Comparison of ENCODE assay signal across 12 mouse cellular contexts in genomic region chrX:64058389-64058788, GRCm38 (mm10).
DNase-seq lines count a peak whose midpoint lies in the region; ATAC-seq and TF ChIP-seq lines count a peak whose summit lies in the region.
"Had no signal": no experiment of that assay in that cellular context is flagged by ENCODE, and none has a peak within 500 bp of the region (broad histone marks: within the 10 kb centered on the region; RNA-seq: fewer than 3 reads in every experiment).

No protein-coding gene starts in this region.

- no peak for DNase-seq in gastrocnemius, adult 2 months
- no peak for DNase-seq in gastrocnemius, adult 18-20 months (ENCODE audit: low spot score)
- no peak for DNase-seq in liver, embryonic 14.5 days (ENCODE audit: low read depth in 3 of 3, low spot score in 3 of 3)
- DNase-seq in liver: no peak
- peak; percentile 7 for DNase-seq in Muller cell, postnatal 12 days (ENCODE audit: inconsistent ontology term)
- DNase-seq in forelimb bud, embryonic 11.5 days (ENCODE audit: low read depth, low spot score): peak; percentile 1
- DNase-seq in spleen, postnatal 10 days (ENCODE audit: low spot score in 2 of 2): no peak
- DNase-seq: kidney, adult 18-20 months; lung, postnatal 4 days had no signal

- no peaks in the 10 kb centered on the region for H3K27me3 ChIP-seq in liver, embryonic 14.5 days (ENCODE audit: control insufficient read depth, insufficient read depth, low read length)
- H3K27me3 ChIP-seq: forebrain, embryonic 13.5 days; limb, embryonic 13.5 days had no signal

- no peaks in the 10 kb centered on the region for H3K36me3 ChIP-seq in liver, embryonic 14.5 days (replicated peaks; ENCODE audit: control insufficient read depth, insufficient read depth, low read depth)
- H3K36me3 ChIP-seq: limb, embryonic 13.5 days had no signal

- TF ChIP-seq CTCF in gastrocnemius, adult 2 months (IDR thresholded peaks at IDR 0.05): peak; percentile 54
- peak; percentile 16; the same call in 1 of the 2 replicates for TF ChIP-seq CTCF in liver, embryonic 14.5 days (IDR thresholded peaks at IDR 0.05; ENCODE audit: low read depth)

- ATAC-seq in liver, embryonic 14.5 days (ENCODE audit: insufficient read depth): no peak
- no peak for ATAC-seq in CD4-positive, CD25-positive, alpha-beta regulatory T cell, adult 4 months
- ATAC-seq: forebrain, embryonic 13.5 days had no signal

- intact Hi-C loops in gastrocnemius, adult 2 months (cut with DNase I): loop anchor here (10.0 kb wide), 1 partner anchor 136 kb away; no protein-coding TSS in a partner anchor

- H3K4me1 ChIP-seq in liver, embryonic 14.5 days (replicated peaks; ENCODE audit: control insufficient read depth in 2 of 2, insufficient read depth in 2 of 2, low read length in 1 of 2): no peaks in the 10 kb centered on the region
- H3K4me1 ChIP-seq: forebrain, embryonic 13.5 days; limb, embryonic 13.5 days had no signal

- H3K27ac ChIP-seq in gastrocnemius, adult 2 months: no peak overlapping the region
- no peak overlapping the region for H3K27ac ChIP-seq in liver, embryonic 14.5 days
- H3K27ac ChIP-seq: forebrain, embryonic 13.5 days; limb, embryonic 13.5 days had no signal

- no peaks in the 10 kb centered on the region for H3K9me3 ChIP-seq in liver, embryonic 14.5 days (ENCODE audit: control insufficient read depth, low read length)
- H3K9me3 ChIP-seq: forebrain, embryonic 13.5 days; limb, embryonic 13.5 days had no signal

- H3K9ac ChIP-seq in liver, embryonic 14.5 days (replicated peaks): no peak overlapping the region
- H3K9ac ChIP-seq: forebrain, embryonic 13.5 days; limb, embryonic 13.5 days had no signal

- no peak for TF ChIP-seq EP300 in liver, embryonic 14.5 days (IDR thresholded peaks at IDR 0.05; ENCODE audit: low read depth)

- H3K4me3 ChIP-seq in gastrocnemius, adult 2 months: no peak overlapping the region
- no peak overlapping the region for H3K4me3 ChIP-seq in liver, embryonic 14.5 days (ENCODE audit: insufficient read depth in 1 of 2, low read depth in 2 of 2, low read length in 2 of 2)
- H3K4me3 ChIP-seq: forebrain, embryonic 13.5 days; limb, embryonic 13.5 days had no signal

- 7% methylated on average over 1 of the region's 1 CpGs for WGBS in liver, embryonic 14.5 days (ENCODE audit: insufficient replicate concordance)

- H3K4me2 ChIP-seq in liver, embryonic 14.5 days (ENCODE audit: low read depth): no peak overlapping the region
- H3K4me2 ChIP-seq: forebrain, embryonic 13.5 days; limb, embryonic 13.5 days had no signal

Comparison
In these comparisons a context has a peak if more than half of its experiments do, and no peak if none do; other contexts are left out.
1. DNase-seq: peak in Muller cell, postnatal 12 days (single experiment) and forelimb bud, embryonic 11.5 days (single experiment); none in gastrocnemius, adult 2 months (single experiment), gastrocnemius, adult 18-20 months (single experiment), liver, embryonic 14.5 days (0 of 3), liver (single experiment) and spleen, postnatal 10 days (0 of 2).